Mouse (Mus musculus) myocyte (in vitro differentiated cells): ENCODE measurements around the gene Rnh1. TPM values are rescaled to one million over a fixed set of nuclear protein-coding genes. Genes with fewer than 3 reads are reported as not detected.
A peak's percentile ranks its signal among the peaks of the same experiment; 100 is the strongest.

Experiments
- H3K27me3 ChIP-seq: one replicate; pipeline ENCODE4 v1.6.1; 2011; ENCODE audit not compliant: control insufficient read depth, insufficient read depth, insufficient read length
- H3K36me3 ChIP-seq: one replicate; pipeline ENCODE4 v1.6.1; 2011; ENCODE audit not compliant: control insufficient read depth, insufficient read depth
- H3K4me2 ChIP-seq: one replicate; pipeline ENCODE4 v1.6.1; 2011; ENCODE audit warnings: low read depth, control low read depth
- H3K4me3 ChIP-seq: one replicate; pipeline ENCODE4 v1.5.1; 2011; ENCODE audit warnings: mild to moderate bottlenecking, control low read depth, moderate library complexity
- H3K79me2 ChIP-seq: one replicate; pipeline ENCODE4 v1.6.1; 2011; ENCODE audit not compliant: control insufficient read depth, insufficient read depth
- H3ac ChIP-seq: one replicate; pipeline ENCODE4 v1.6.1; 2011; ENCODE audit not compliant: control insufficient read depth, insufficient read length
- CEBPB ChIP-seq: IDR thresholded peaks from 2 replicates; pipeline ENCODE4 v1.6.1; 2011; ENCODE audit warnings: mild to moderate bottlenecking, moderate library complexity; ENCODE audit not compliant: poor library complexity, insufficient read depth, severe bottlenecking
- E2F4 ChIP-seq: IDR thresholded peaks from one replicate; pipeline ENCODE4 v1.6.1; 2011; ENCODE audit warnings: mild to moderate bottlenecking, control low read depth, moderate library complexity; ENCODE audit not compliant: insufficient read depth
- MAX ChIP-seq: IDR thresholded peaks from one replicate; pipeline ENCODE4 v1.6.1; 2011; ENCODE audit warnings: low read depth, mild to moderate bottlenecking, control low read depth
- MYOD1 ChIP-seq, 3 experiments: IDR thresholded peaks; one replicate each; pipeline ENCODE4 v1.6.1; 2011; ENCODE audit warnings: control low read depth in 2 of 3, low read depth in 2 of 3, mild to moderate bottlenecking in 2 of 3, moderate library complexity in 1 of 3; ENCODE audit not compliant: insufficient read length in 2 of 3, control insufficient read depth in 1 of 3
- MYOG ChIP-seq, 3 experiments: IDR thresholded peaks; one replicate each; pipeline ENCODE4 v1.6.1; 2011; ENCODE audit warnings: control low read depth in 2 of 3, low read depth in 2 of 3, mild to moderate bottlenecking in 2 of 3; ENCODE audit not compliant: insufficient read length in 2 of 3, control insufficient read depth in 1 of 3, insufficient read depth in 1 of 3
- POLR2A ChIP-seq: IDR thresholded peaks from one replicate; pipeline ENCODE4 v1.6.1; 2011; ENCODE audit warnings: low read depth, mild to moderate bottlenecking, control low read depth, moderate library complexity; ENCODE audit not compliant: insufficient read length
- POLR2AphosphoS2 ChIP-seq: IDR thresholded peaks from one replicate; pipeline ENCODE4 v1.6.1; 2011; ENCODE audit warnings: low read depth, control low read depth; ENCODE audit not compliant: insufficient read length
- REST ChIP-seq: IDR thresholded peaks from one replicate; pipeline ENCODE4 v1.6.1; 2011; ENCODE audit warnings: mild to moderate bottlenecking, control low read depth, moderate library complexity; ENCODE audit not compliant: insufficient read depth, insufficient read length
- SRF ChIP-seq: IDR thresholded peaks from one replicate; pipeline ENCODE4 v1.6.1; 2011; ENCODE audit warnings: low read depth; ENCODE audit not compliant: control insufficient read depth, insufficient read length
- TCF12 ChIP-seq: IDR thresholded peaks from one replicate; pipeline ENCODE4 v1.6.1; 2011; ENCODE audit warnings: mild to moderate bottlenecking, control low read depth; ENCODE audit not compliant: poor library complexity, insufficient read depth, severe bottlenecking
- TCF3 ChIP-seq: IDR thresholded peaks from one replicate; pipeline ENCODE4 v1.6.1; 2011; ENCODE audit warnings: low read depth, control low read depth; ENCODE audit not compliant: insufficient read length
- USF1 ChIP-seq: IDR thresholded peaks from one replicate; pipeline ENCODE4 v1.6.1; 2011; ENCODE audit warnings: low read depth, mild to moderate bottlenecking, control low read depth, moderate library complexity
- polyA plus RNA-seq: library from polyadenylated mRNA; unstranded; fragments of >200 nt; fragmentation: generic; extraction: Trizol; gene quantifications from one replicate; pipeline ENCODE4 v1.2.1, GENCODE M21; 2012; ENCODE audit warnings: missing spikeins

Gene Rnh1
- polyA plus RNA-seq, 1 experiment, result 276 TPM

GRCm38 (mm10) chr7:141213605-141214235 is 41.1 kb upstream of the Rnh1 start, which contains the start of gene Lmntd2:
Gene Lmntd2 (minus strand): TSS chr7:141214080.
- Histone ChIP-seq H3K4me3 (peak within 1 kb of the TSS; percentile 39), H3ac (no peak within 1 kb of the TSS), H3K4me2 (peak within 1 kb of the TSS; percentile 85), H3K79me2 (peaks cover 6% of the 10 kb centered on the region), H3K36me3 (no peaks in the 10 kb centered on the region), H3K27me3 (peaks cover 49% of the 10 kb centered on the region)
- no peak for TF ChIP-seq USF1
- no peak for TF ChIP-seq E2F4
- no peak for TF ChIP-seq SRF

DNA sequence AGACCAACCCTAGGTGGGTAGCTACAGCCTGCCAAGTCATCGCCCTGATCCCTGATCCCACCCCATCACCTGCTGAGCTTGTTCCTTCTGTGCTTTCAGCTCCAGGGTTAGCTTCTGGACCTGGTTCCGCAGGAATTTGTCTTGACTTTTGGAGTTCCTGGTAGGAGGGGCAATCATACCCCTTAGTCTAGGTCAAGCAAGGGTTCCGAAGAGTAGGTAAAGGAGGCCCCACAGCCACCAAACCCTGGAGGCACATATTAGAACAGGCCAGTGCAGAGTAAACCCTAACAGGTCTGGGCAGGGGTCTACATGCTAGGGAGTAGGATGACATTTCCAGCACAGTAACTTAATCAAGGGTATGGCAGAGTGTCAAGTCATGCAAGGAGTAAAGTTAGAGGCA is 40.5 kb upstream of the Rnh1 start:
- Histone ChIP-seq H3K4me3 (no peak overlapping the region), H3K79me2 (peaks cover 6% of the 10 kb centered on the region), H3K36me3 (no peaks in the 10 kb centered on the region), H3K4me2 (no peak overlapping the region), H3ac (no peak overlapping the region), H3K27me3 (peaks cover 55% of the 10 kb centered on the region)
- TF ChIP-seq E2F4, result no peak
- no peak for TF ChIP-seq REST
- no peak for TF ChIP-seq POLR2AphosphoS2
- TF ChIP-seq MYOG (IDR thresholded peaks at IDR 0.05; ENCODE audit: control insufficient read depth in 1 of 3, insufficient read depth in 1 of 3, insufficient read length in 2 of 3, low read depth in 2 of 3), result no peak

DNA sequence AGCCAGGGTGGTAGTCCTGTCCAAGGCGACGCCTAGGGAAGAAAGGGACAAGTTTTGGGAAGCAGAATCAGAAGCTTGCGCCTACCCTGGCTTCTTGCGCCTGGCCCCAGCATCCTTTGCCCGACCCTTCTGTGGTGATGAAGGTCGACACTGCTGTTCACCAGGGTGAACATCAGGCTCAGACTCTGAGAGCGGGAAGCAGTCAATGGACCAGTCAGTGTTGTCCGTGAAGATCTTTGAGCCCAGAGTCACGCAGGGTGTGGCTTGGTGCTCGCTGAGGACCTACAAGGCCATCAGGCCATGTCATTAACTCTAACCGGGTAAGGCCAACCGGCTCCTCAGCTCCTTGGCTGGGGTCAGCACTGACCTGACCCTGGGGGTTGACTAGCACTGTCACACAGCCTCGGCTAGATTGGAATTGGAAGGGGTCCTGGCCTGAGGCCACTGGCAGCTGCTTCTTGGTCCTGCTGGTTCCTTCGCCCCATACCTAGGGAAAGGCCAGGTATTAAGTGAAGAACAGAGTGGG is 38.0 kb upstream of the Rnh1 start:
- no peak overlapping the region for H3K4me3 ChIP-seq
- no peak overlapping the region for H3ac ChIP-seq
- no peak overlapping the region for H3K4me2 ChIP-seq
- peaks cover 72% of the 10 kb centered on the region for H3K27me3 ChIP-seq
- TF ChIP-seq REST, result no peak
- no peak for TF ChIP-seq CEBPB
- no peak for TF ChIP-seq MAX
- no peak for TF ChIP-seq USF1
- no peak for TF ChIP-seq MYOG (IDR thresholded peaks at IDR 0.05; ENCODE audit: control insufficient read depth in 1 of 3, insufficient read depth in 1 of 3, insufficient read length in 2 of 3, low read depth in 2 of 3)
- TF ChIP-seq MYOD1 (IDR thresholded peaks at IDR 0.05; ENCODE audit: control insufficient read depth in 1 of 3, insufficient read length in 2 of 3, low read depth in 2 of 3), result no peak
- TF ChIP-seq SRF, result no peak
- no peak for TF ChIP-seq POLR2A
- no peak for TF ChIP-seq TCF12
- TF ChIP-seq TCF3, result no peak
- TF ChIP-seq E2F4, result no peak
- TF ChIP-seq POLR2AphosphoS2, result no peak
- H3K36me3 ChIP-seq, result no peaks in the 10 kb centered on the region
- no peaks in the 10 kb centered on the region for H3K79me2 ChIP-seq

GRCm38 (mm10) chr7:141210137-141210536 is 37.5 kb upstream of the Rnh1 start:
- H3K36me3 ChIP-seq, result no peaks in the 10 kb centered on the region
- no peaks in the 10 kb centered on the region for H3K79me2 ChIP-seq
- no peak overlapping the region for H3ac ChIP-seq
- H3K27me3 ChIP-seq, result peaks cover 76% of the 10 kb centered on the region
- H3K4me2 ChIP-seq, result no peak overlapping the region
- TF ChIP-seq MYOG (IDR thresholded peaks at IDR 0.05; ENCODE audit: control insufficient read depth in 1 of 3, insufficient read depth in 1 of 3, insufficient read length in 2 of 3, low read depth in 2 of 3), result no peak
- TF ChIP-seq POLR2A, result no peak
- TF ChIP-seq SRF, result no peak
- no peak for TF ChIP-seq E2F4
- TF ChIP-seq USF1, result no peak
- TF ChIP-seq MAX, result no peak
- no peak for TF ChIP-seq POLR2AphosphoS2
- no peak for TF ChIP-seq TCF12
- TF ChIP-seq TCF3, result no peak
- no peak for TF ChIP-seq REST
- TF ChIP-seq CEBPB, result no peak
- TF ChIP-seq MYOD1 (IDR thresholded peaks at IDR 0.05; ENCODE audit: control insufficient read depth in 1 of 3, insufficient read length in 2 of 3, low read depth in 2 of 3), result no peak
- H3K4me3 ChIP-seq, result no peak overlapping the region

DNA sequence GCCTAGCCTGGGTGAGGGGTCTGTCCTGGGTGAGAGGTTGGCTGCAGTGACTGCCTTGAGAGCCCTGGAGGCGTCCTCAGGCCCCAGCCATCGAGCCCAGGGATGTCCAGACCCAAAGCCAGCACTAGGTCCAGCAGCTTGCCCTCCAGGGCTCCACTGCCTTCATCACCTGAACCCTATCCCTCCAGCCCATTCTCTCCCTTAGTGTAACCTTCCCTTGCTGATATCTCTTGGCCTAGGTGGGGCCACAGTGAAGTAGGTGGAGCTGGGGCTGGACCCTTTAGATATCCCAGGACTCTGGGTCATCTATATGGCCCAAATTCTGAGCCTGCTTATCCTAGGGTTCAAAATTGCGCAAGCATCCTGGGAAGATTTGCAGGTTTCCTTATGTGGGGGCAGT is 36.9 kb upstream of the Rnh1 start:
- no peak for TF ChIP-seq REST
- no peak for TF ChIP-seq MYOG (IDR thresholded peaks at IDR 0.05; ENCODE audit: control insufficient read depth in 1 of 3, insufficient read depth in 1 of 3, insufficient read length in 2 of 3, low read depth in 2 of 3)
- no peak for TF ChIP-seq TCF12
- TF ChIP-seq POLR2A, result no peak
- TF ChIP-seq TCF3, result no peak
- TF ChIP-seq MYOD1 (IDR thresholded peaks at IDR 0.05; ENCODE audit: control insufficient read depth in 1 of 3, insufficient read length in 2 of 3, low read depth in 2 of 3), result no peak
- no peak for TF ChIP-seq USF1
- TF ChIP-seq E2F4, result no peak
- no peak for TF ChIP-seq POLR2AphosphoS2
- TF ChIP-seq SRF, result no peak
- no peak for TF ChIP-seq MAX
- TF ChIP-seq CEBPB, result no peak
- Histone ChIP-seq H3K79me2 (no peaks in the 10 kb centered on the region), H3K4me2 (no peak overlapping the region), H3K36me3 (no peaks in the 10 kb centered on the region), H3K27me3 (peaks cover 76% of the 10 kb centered on the region), H3ac (no peak overlapping the region), H3K4me3 (no peak overlapping the region)
